Mouse (Mus musculus): Measurements from ENCODE around the gene Pecr. TPM values are rescaled to one million over a fixed set of nuclear protein-coding genes. Genes with fewer than 3 reads are reported as not detected.
"Not testable (repeated sequence)": the region's sequence is repeated elsewhere in the genome, so short reads cannot be mapped to it uniquely, and the experiment has no call there.

The Pecr gene
- polyA plus RNA-seq, 1 experiment from 2014 or later = 12.8 TPM

GRCm38 (mm10) chr1:72244317-72245036 is 39.6 kb downstream of the Pecr start:
- H3K9me3 ChIP-seq = no peaks in the 10 kb centered on the region
- no peaks in the 10 kb centered on the region for H3K27me3 ChIP-seq
- H3K4me1 ChIP-seq = no peaks in the 10 kb centered on the region
- H3K9ac ChIP-seq (replicated peaks) = 0 out of 2 replicates have a peak overlapping the region, but pooled peaks have one; percentile 79
- ATAC-seq (replicated peaks) = no peak
- H3K36me3 ChIP-seq = no peaks in the 10 kb centered on the region
- H3K4me2 ChIP-seq (replicated peaks) = peak overlapping the region; percentile 55
- H3K4me3 ChIP-seq = peak overlapping the region; percentile 48
- 1% methylated on average over 12 of the region's 12 CpGs for WGBS
- peak overlapping the region; percentile 95 for H3K27ac ChIP-seq (replicated peaks)

DNA sequence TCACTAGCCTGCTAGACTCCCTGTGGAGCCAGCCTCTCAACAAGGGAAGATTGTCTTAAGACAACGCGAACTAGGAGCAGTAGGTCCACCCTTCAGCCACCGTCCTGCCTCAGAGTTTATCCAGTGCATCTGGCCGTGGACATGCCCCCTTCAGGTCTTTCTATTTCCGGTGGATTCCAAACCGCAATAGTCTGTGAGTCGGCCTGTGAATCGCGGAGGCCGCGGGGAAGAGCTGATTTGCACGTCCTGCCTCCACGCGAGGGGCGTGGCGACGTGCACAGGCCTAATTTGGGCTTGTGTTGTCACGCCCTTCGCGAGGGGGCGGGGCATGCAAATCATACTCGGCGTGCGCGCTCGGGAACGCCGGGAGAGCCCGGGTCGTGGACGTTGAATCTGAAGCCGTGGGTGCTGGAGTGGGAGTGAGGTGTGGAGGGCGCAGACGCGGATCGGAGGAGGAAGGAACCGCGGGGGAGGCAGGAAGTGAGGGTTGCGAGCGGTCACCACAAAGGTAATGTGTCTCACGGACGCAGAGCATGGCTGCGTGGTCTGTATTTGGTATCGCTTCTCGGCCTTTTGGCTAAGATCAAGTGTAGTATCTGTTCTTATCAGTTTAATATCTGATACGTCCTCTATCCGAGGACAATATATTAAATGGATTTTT is 40.3 kb downstream of the Pecr start:
- Histone ChIP-seq H3K36me3 (no peaks in the 10 kb centered on the region), H3K27me3 (no peaks in the 10 kb centered on the region), H3K9ac (replicated peaks) (peak overlapping the region; percentile 79), H3K27ac (replicated peaks) (peak overlapping the region; percentile 95), H3K4me3 (peak overlapping the region; percentile 48), H3K4me2 (replicated peaks) (peak overlapping the region; percentile 55), H3K9me3 (no peaks in the 10 kb centered on the region), H3K4me1 (no peaks in the 10 kb centered on the region)
- ATAC-seq (replicated peaks) = peak; percentile 95
- WGBS = under 1% methylated on average over 46 of the region's 47 CpGs

DNA sequence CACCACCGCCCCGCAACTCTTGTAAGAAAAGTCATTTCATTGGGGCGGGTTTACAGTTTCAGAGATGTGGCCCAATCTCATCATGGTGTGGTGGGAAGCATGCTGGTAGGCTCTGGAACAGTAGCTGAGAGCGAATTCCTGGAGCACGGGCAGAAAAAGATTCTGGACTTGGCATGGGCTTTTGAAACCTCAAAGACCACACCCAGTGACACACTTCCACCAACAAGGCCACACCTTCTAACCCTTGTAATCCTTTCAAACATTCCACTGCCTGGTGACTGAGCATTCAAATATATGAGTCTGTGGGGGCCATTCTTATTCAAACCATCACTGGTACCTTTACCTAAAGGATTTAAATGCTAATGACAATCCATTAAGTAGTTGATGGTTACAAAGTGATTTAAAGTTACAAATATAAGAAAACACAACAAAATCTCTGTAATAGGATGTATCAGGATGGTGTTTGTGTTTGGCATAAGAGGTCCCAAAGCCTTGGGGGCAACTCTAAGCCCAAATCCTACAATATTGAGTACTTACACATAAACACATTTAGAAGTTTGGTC is 41.5 kb downstream of the Pecr start:
- no peak overlapping the region for H3K9ac ChIP-seq (replicated peaks)
- H3K4me3 ChIP-seq = no peak overlapping the region
- H3K27me3 ChIP-seq = peaks cover 7% of the 10 kb centered on the region; the same call in 1 of the 2 replicates
- ATAC-seq (replicated peaks) = no peak
- H3K4me2 ChIP-seq (replicated peaks) = no peak overlapping the region
- no peaks in the 10 kb centered on the region for H3K36me3 ChIP-seq
- no peaks in the 10 kb centered on the region for H3K4me1 ChIP-seq
- H3K9me3 ChIP-seq = no peaks in the 10 kb centered on the region
- 80% methylated on average over 5 of the region's 5 CpGs for WGBS
- H3K27ac ChIP-seq (replicated peaks) = no peak overlapping the region

DNA sequence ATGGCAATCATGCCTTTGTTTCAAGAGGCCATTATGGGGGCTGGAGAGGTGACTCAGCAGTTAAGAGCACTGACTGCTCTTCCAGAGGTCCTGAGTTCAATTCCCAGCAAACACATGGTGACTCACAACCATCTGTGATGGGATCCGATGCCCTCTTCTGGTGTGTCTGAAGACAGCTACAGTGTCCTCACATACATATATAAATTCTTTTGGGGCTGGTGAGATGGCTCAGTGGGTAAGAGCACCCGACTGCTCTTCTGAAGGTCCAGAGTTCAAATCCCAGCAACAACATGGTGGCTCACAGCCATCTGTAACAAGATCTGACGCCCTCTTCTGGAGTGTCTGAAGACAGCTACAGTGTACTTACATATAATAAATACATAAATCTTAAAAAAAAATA is 45.0 kb downstream of the Pecr start:
- H3K27me3 ChIP-seq; ATAC-seq (replicated peaks); H3K4me3 ChIP-seq; H3K27ac ChIP-seq (replicated peaks); H3K36me3 ChIP-seq; H3K4me1 ChIP-seq; H3K9me3 ChIP-seq; H3K9ac ChIP-seq (replicated peaks); H3K4me2 ChIP-seq (replicated peaks): not testable (repeated sequence)
- WGBS = 89% methylated on average over 3 of the region's 3 CpGs

DNA sequence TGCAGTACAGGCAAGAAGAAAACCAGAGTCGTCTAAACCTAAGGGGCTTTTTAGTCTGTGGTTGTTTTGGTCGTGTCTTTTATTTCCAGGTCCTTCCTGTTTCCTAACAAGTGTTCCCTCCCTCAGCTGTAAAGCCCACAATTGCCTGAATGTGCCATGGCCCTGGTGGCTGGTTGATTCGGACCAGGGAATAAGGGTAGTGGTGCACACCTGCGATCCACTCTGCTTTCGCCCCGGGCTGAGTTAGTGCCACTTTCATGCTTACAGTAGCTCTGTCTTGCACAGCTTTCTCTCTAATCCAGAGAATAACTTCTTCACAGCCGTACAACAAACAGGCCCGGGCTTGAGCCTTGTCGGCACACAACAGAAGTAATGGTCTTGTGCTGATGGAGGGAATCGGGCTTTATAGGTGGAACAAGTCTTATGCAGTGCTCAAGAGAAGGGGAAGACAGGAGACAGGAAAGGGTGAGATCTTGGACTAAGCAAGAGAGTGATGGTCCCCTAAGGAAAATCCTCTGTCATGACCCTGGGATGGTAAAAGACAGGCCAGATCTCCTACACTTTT is 46.0 kb downstream of the Pecr start:
- Histone ChIP-seq H3K27ac (replicated peaks) (no peak overlapping the region), H3K36me3 (no peaks in the 10 kb centered on the region), H3K9ac (replicated peaks) (no peak overlapping the region), H3K27me3 (peaks cover 7% of the 10 kb centered on the region; the same call in 1 of the 2 replicates), H3K4me2 (replicated peaks) (no peak overlapping the region; the same call in 1 of the 2 replicates), H3K9me3 (no peaks in the 10 kb centered on the region), H3K4me1 (0 out of 2 replicates have a peak, but pooled peaks cover 9% of the 10 kb centered on the region), H3K4me3 (no peak overlapping the region)
- ATAC-seq (replicated peaks) = no peak
- 61% methylated on average over 10 of the region's 10 CpGs for WGBS

DNA sequence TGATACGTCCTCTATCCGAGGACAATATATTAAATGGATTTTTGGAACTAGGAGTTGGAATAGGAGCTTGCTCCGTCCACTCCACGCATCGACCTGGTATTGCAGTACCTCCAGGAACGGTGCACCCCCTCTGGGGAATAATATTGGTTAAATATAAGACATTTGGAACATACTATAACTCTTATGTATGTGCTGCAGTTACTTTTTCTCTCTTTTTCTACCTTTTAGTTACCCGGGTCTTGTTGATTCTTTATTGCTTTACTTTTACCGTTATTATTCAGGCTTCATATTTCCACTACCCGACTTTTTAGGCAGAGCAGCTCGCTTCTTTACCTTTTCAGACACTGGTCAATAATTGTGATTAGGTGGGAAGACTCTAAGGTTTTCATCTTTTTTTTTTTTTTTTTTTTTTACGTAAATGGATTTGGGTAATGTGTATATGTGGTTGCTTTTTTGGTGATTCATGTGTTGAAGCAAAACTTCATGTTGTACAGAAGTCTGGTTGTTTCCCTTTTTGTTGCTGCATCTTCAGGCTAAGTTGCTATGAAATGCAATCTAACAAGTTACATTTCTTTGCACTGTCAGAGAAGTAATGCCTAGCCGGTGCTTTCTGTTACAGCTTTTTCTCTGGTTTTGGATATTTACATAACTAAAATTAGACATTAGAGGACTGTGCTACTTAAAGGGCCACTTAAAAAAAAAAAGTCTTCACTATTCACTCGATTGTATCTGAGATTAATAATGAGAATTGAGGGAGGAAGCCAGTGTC is 46.9 kb downstream of the Pecr start:
- no peak overlapping the region for H3K27ac ChIP-seq (replicated peaks)
- peaks cover 7% of the 10 kb centered on the region; the same call in 1 of the 2 replicates for H3K27me3 ChIP-seq
- H3K36me3 ChIP-seq = no peaks in the 10 kb centered on the region
- WGBS = 10% methylated on average over 13 of the region's 13 CpGs
- no peak; the same call in 1 of the 2 replicates for ATAC-seq (replicated peaks)
- no peak overlapping the region for H3K9ac ChIP-seq (replicated peaks)
- H3K9me3 ChIP-seq = no peaks in the 10 kb centered on the region
- peak overlapping the region; percentile 41 for H3K4me2 ChIP-seq (replicated peaks)
- H3K4me3 ChIP-seq = peak overlapping the region; percentile 20
- 0 out of 2 replicates have a peak, but pooled peaks cover 9% of the 10 kb centered on the region for H3K4me1 ChIP-seq

DNA sequence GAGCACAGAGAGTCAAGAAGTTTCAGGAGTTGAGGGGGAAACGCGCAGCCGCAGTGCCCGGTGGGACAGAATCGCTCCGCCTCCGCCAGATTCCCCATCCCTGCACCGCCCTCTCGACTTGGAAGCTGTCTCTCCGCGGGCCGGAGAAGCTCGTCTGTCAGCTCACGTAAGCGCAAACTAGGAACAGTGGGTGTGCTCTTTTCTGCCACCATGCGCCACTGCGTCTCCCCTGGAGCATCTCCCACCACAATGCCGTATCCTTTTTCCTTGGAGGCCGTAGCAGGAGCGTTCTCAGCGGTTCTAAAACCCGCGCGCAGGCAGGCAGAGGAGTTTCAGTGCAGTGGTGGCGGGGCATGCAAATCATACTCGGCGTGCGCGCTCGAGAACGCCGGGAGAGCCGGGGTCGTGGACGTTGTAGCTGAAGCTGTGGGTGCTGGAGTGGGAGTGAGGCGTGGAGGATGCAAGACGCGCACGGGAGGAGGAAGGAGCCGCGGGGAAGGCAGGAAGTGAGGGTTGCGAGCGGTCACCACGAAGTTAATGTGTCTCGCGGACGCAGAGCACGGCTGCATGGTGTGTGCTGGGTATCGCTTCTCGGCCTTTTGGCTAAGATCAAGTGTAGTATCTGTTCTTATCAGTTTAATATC is 47.6 kb downstream of the Pecr start:
- H3K9me3 ChIP-seq, H3K27me3 ChIP-seq, H3K36me3 ChIP-seq, H3K4me1 ChIP-seq: not testable (repeated sequence)
- WGBS = under 1% methylated on average over 37 of the region's 50 CpGs
- peak overlapping the region; percentile 60 for H3K4me3 ChIP-seq
- H3K4me2 ChIP-seq (replicated peaks) = peak overlapping the region; percentile 71
- H3K27ac ChIP-seq (replicated peaks) = peak overlapping the region; percentile 82
- peak overlapping the region; percentile 55 for H3K9ac ChIP-seq (replicated peaks)
- peak; percentile 88 for ATAC-seq (replicated peaks)

DNA sequence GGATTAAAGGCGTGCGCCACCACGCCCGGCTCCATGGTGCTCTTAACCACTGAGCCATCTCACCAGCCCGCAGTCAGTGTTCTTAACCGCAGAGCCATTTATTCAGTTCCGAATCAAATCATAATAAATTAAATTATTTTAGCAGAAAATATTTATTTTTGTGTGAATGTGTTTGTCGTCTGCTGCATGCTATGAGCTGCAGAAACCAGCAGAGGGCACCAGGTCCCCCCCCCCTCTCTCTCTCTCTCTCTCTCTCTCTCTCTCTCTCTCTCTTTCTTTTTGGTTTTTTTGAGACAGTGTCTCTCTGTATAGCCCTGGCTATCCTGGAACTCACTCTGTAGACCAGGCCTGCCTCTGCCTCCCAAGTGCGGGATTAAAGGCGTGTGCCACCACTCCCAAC is 51.5 kb downstream of the Pecr start:
- 87% methylated on average over 10 of the region's 10 CpGs for WGBS
- not testable (repeated sequence) for H3K9ac ChIP-seq (replicated peaks); H3K36me3 ChIP-seq; H3K4me3 ChIP-seq; ATAC-seq (replicated peaks); H3K4me2 ChIP-seq (replicated peaks); H3K27ac ChIP-seq (replicated peaks); H3K4me1 ChIP-seq; H3K27me3 ChIP-seq; H3K9me3 ChIP-seq

- H3K27ac ChIP-seq (replicated peaks) = no peak overlapping the region
- H3K36me3 ChIP-seq = no peaks in the 10 kb centered on the region
- peaks cover 6% of the 10 kb centered on the region; the same call in 1 of the 2 replicates for H3K27me3 ChIP-seq
- no peaks in the 10 kb centered on the region for H3K9me3 ChIP-seq
- H3K4me2 ChIP-seq (replicated peaks) = no peak overlapping the region
- 17% methylated on average over 3 of the region's 3 CpGs for WGBS
- H3K4me3 ChIP-seq = no peak overlapping the region
- no peak for ATAC-seq (replicated peaks)
- H3K4me1 ChIP-seq = peaks cover 8% of the 10 kb centered on the region
- H3K9ac ChIP-seq (replicated peaks) = no peak overlapping the region
Measured at GRCm38 (mm10) chr1:72228974-72229373, 55.1 kb downstream of the Pecr start.

GRCm38 (mm10) chr1:72227546-72227945 is 56.6 kb downstream of the Pecr start:
- H3K4me1 ChIP-seq = peaks cover 8% of the 10 kb centered on the region
- no peak for ATAC-seq (replicated peaks)
- 86% methylated on average over 5 of the region's 5 CpGs for WGBS
- no peak overlapping the region for H3K27ac ChIP-seq (replicated peaks)
- no peak overlapping the region for H3K4me2 ChIP-seq (replicated peaks)
- no peak overlapping the region for H3K9ac ChIP-seq (replicated peaks)
- no peaks in the 10 kb centered on the region for H3K36me3 ChIP-seq
- no peak overlapping the region for H3K4me3 ChIP-seq
- peaks cover 8% of the 10 kb centered on the region; the same call in 1 of the 2 replicates for H3K27me3 ChIP-seq
- H3K9me3 ChIP-seq = no peaks in the 10 kb centered on the region

DNA sequence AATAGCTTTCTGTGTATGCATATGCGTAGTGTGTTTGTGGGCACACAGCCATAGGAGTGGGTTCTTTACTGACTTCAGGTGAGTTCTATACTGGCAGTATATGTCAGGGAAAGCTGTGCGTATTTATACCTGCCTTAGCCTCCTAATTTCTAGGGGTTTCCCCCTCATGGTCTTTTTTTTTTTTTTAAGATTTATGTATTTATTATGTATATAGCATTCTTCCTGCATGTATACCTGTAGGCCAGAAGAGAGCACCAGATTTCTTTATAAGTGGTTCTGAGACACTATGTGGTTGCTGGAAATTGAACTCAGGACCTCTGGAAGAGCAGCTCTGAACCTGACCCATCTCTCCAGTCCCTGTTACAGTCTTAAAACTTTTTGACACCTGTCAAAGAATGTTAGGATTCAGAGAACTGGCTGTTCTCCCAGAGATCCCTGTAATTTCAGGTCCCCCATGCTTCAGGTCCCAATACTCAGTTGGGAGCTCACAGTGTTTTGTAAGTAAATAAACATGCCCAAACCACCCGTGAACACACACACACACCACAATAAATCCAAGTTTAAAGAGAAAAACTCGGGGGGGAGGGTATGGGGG is 57.1 kb downstream of the Pecr start:
- WGBS = 53% methylated on average over 4 of the region's 4 CpGs

More for the DNA sequence above, 57.1 kb downstream of the Pecr start:
- Histone ChIP-seq H3K4me1 (peaks cover 8% of the 10 kb centered on the region), H3K9me3 (no peaks in the 10 kb centered on the region), H3K36me3 (no peaks in the 10 kb centered on the region), H3K9ac (replicated peaks) (no peak overlapping the region), H3K4me2 (replicated peaks) (peak overlapping the region; percentile 67; the same call in 1 of the 2 replicates), H3K27ac (replicated peaks) (peak overlapping the region; percentile 60), H3K4me3 (peak overlapping the region; percentile 50; the same call in 1 of the 2 replicates), H3K27me3 (peaks cover 8% of the 10 kb centered on the region; the same call in 1 of the 2 replicates)
- ATAC-seq (replicated peaks) = no peak

Data from forebrain, embryonic 15.5 days (tissue).